Mouse (Mus musculus) neural tube, embryonic 15.5 days (tissue): Measurements from ENCODE around the gene Aes. TPM values are rescaled to one million over a fixed set of nuclear protein-coding genes. Genes with fewer than 3 reads are reported as not detected.

Experiments used
- ATAC-seq: fragments of 200-750 bp; cut with Nextera tagmentation; 2 replicates; pipeline ENCODE4 v1.8.0; 2017; ENCODE audit warnings: mild to moderate bottlenecking, moderate TSS enrichment, moderate library complexity; ENCODE audit not compliant: low FRiP score
- H3K27ac ChIP-seq: fragments of 300-500 bp; sonication (generic); replicated peaks from 2 replicates; pipeline ENCODE4 v1.5.1; 2015; ENCODE audit warnings: mild to moderate bottlenecking, inconsistent platforms
- H3K27me3 ChIP-seq: fragments of 300-500 bp; sonication (generic); replicated peaks from 2 replicates; pipeline ENCODE4 v1.6.1; 2015; ENCODE audit warnings: inconsistent platforms
- H3K36me3 ChIP-seq: fragments of 300-500 bp; sonication (generic); 2 replicates; pipeline ENCODE4 v1.6.1; 2015; ENCODE audit warnings: inconsistent platforms
- H3K4me1 ChIP-seq: fragments of 300-500 bp; sonication (generic); 2 replicates; pipeline ENCODE4 v1.6.1; 2015; ENCODE audit warnings: inconsistent platforms
- H3K4me2 ChIP-seq: fragments of 300-500 bp; sonication (generic); 2 replicates; pipeline ENCODE4 v1.6.1; 2015; ENCODE audit warnings: inconsistent platforms, mild to moderate bottlenecking, moderate library complexity
- H3K4me3 ChIP-seq: fragments of 300-500 bp; sonication (generic); replicated peaks from 2 replicates; pipeline ENCODE4 v1.5.1; 2015; ENCODE audit warnings: mild to moderate bottlenecking, inconsistent platforms
- H3K9ac ChIP-seq: fragments of 300-500 bp; sonication (generic); replicated peaks from 2 replicates; pipeline ENCODE4 v1.6.1; 2015; ENCODE audit warnings: mild to moderate bottlenecking, inconsistent platforms
- H3K9me3 ChIP-seq: fragments of 300-500 bp; sonication (generic); replicated peaks from 2 replicates; pipeline ENCODE4 v1.6.1; 2016; ENCODE audit warnings: inconsistent platforms
- WGBS: fragments of 180-500 bp; shearing (Covaris S2); methylation state at CpG from one replicate; pipeline ENCODE4 v1.1.7; 2015; ENCODE audit warnings: mixed read lengths; 5-methylcytosine and 5-hydroxymethylcytosine counted together
- polyA plus RNA-seq: library from polyadenylated mRNA; unstranded; fragments of >200 nt; fragmentation: Nextera tagmentation; extraction: Ambion mirVana; gene quantifications from 2 replicates; pipeline ENCODE4 v1.2.1, GENCODE M21; 2015

Gene Aes
- polyA plus RNA-seq, 1 experiment from 2014 or later: 825 TPM

GRCm38 (mm10) chr10:81601396-81601905 is 42.2 kb downstream of the Aes start:
- no peaks in the 10 kb centered on the region for H3K36me3 ChIP-seq
- H3K27me3 ChIP-seq: no peaks in the 10 kb centered on the region
- peak overlapping the region; percentile 72 for H3K4me2 ChIP-seq
- no peak overlapping the region for H3K27ac ChIP-seq
- peak overlapping the region; percentile 33 for H3K4me3 ChIP-seq
- no peaks in the 10 kb centered on the region for H3K9me3 ChIP-seq
- H3K4me1 ChIP-seq: peaks cover 50% of the 10 kb centered on the region
- WGBS: 30% methylated on average over 7 of the region's 7 CpGs
- H3K9ac ChIP-seq: no peak overlapping the region
- ATAC-seq: no peak

GRCm38 (mm10) chr10:81602741-81603151 is 43.5 kb downstream of the Aes start:
- Histone ChIP-seq H3K4me2 (no peak overlapping the region), H3K9ac (no peak overlapping the region), H3K27me3 (no peaks in the 10 kb centered on the region), H3K36me3 (no peaks in the 10 kb centered on the region), H3K4me1 (peaks cover 45% of the 10 kb centered on the region), H3K4me3 (no peak overlapping the region), H3K9me3 (no peaks in the 10 kb centered on the region), H3K27ac (peak overlapping the region; percentile 33; the same call in 1 of the 2 replicates)
- ATAC-seq: no peak
- WGBS: 11% methylated on average over 4 of the region's 4 CpGs

- Histone ChIP-seq H3K9ac (0 out of 2 replicates have a peak overlapping the region, but pooled peaks have one; percentile 5), H3K27me3 (no peaks in the 10 kb centered on the region), H3K4me2 (peak overlapping the region; percentile 90), H3K9me3 (no peaks in the 10 kb centered on the region), H3K27ac (peak overlapping the region; percentile 94; the same call in 1 of the 2 replicates), H3K4me3 (peak overlapping the region; percentile 61; the same call in 1 of the 2 replicates), H3K36me3 (no peaks in the 10 kb centered on the region), H3K4me1 (peaks cover 42% of the 10 kb centered on the region)
- ATAC-seq: no peak
- 86% methylated on average over 12 of the region's 12 CpGs for WGBS
Observed at GRCm38 (mm10) chr10:81604019-81604967, 45.0 kb downstream of the Aes start.

- Histone ChIP-seq H3K27ac (peak overlapping the region; percentile 94), H3K9ac (peak overlapping the region; percentile 57), H3K9me3 (no peaks in the 10 kb centered on the region), H3K4me2 (peak overlapping the region; percentile 90), H3K4me3 (peak overlapping the region; percentile 61), H3K4me1 (peaks cover 42% of the 10 kb centered on the region), H3K36me3 (no peaks in the 10 kb centered on the region), H3K27me3 (no peaks in the 10 kb centered on the region)
- ATAC-seq: peak; percentile 46
- WGBS: 21% methylated on average over 29 of the region's 29 CpGs
Observed at GRCm38 (mm10) chr10:81604968-81605665, 45.8 kb downstream of the Aes start.

GRCm38 (mm10) chr10:81605666-81605973 is 46.3 kb downstream of the Aes start:
- peak overlapping the region; percentile 94 for H3K27ac ChIP-seq
- peak; percentile 8; the same call in 1 of the 2 replicates for ATAC-seq
- H3K36me3 ChIP-seq: no peaks in the 10 kb centered on the region
- H3K4me3 ChIP-seq: peak overlapping the region; percentile 61
- H3K9me3 ChIP-seq: no peaks in the 10 kb centered on the region
- no peaks in the 10 kb centered on the region for H3K27me3 ChIP-seq
- peak overlapping the region; percentile 90 for H3K4me2 ChIP-seq
- peak overlapping the region; percentile 57 for H3K9ac ChIP-seq
- H3K4me1 ChIP-seq: peaks cover 38% of the 10 kb centered on the region
- 3% methylated on average over 14 of the region's 14 CpGs for WGBS

- H3K9me3 ChIP-seq: no peaks in the 10 kb centered on the region
- no peaks in the 10 kb centered on the region; the same call in 1 of the 2 replicates for H3K27me3 ChIP-seq
- H3K4me2 ChIP-seq: peak within 1 kb of the TSS; percentile 90
- H3K27ac ChIP-seq: peak within 1 kb of the TSS; percentile 94
- ATAC-seq: peak; percentile 88
- peaks cover 32% of the 10 kb centered on the region for H3K4me1 ChIP-seq
- H3K9ac ChIP-seq: peak within 1 kb of the TSS; percentile 64
- under 1% methylated on average over 39 of the region's 39 CpGs for WGBS
- H3K4me3 ChIP-seq: peak within 1 kb of the TSS; percentile 61
- no peaks in the 10 kb centered on the region for H3K36me3 ChIP-seq
Observed at GRCm38 (mm10) chr10:81605974-81606751, 46.9 kb downstream of the Aes start, which contains the start of gene BC025920. Gene BC025920 (plus strand): TSS chr10:81606270.

- Histone ChIP-seq H3K9ac (no peak overlapping the region), H3K4me3 (no peak overlapping the region), H3K36me3 (no peaks in the 10 kb centered on the region), H3K4me2 (no peak overlapping the region), H3K4me1 (peaks cover 23% of the 10 kb centered on the region), H3K9me3 (no peaks in the 10 kb centered on the region), H3K27me3 (no peaks in the 10 kb centered on the region; the same call in 1 of the 2 replicates), H3K27ac (no peak overlapping the region)
- 96% methylated on average over 1 of the region's 1 CpGs for WGBS
- no peak for ATAC-seq
Observed at GRCm38 (mm10) chr10:81608308-81608707, 49.0 kb downstream of the Aes start.

GRCm38 (mm10) chr10:81612779-81613178 is 53.5 kb downstream of the Aes start:
- no peak overlapping the region for H3K9ac ChIP-seq
- 71% methylated on average over 3 of the region's 3 CpGs for WGBS
- ATAC-seq: no peak
- no peak overlapping the region for H3K4me3 ChIP-seq
- H3K4me2 ChIP-seq: no peak overlapping the region
- no peaks in the 10 kb centered on the region for H3K9me3 ChIP-seq
- H3K27ac ChIP-seq: no peak overlapping the region
- H3K27me3 ChIP-seq: no peaks in the 10 kb centered on the region; the same call in 1 of the 2 replicates
- H3K4me1 ChIP-seq: no peaks in the 10 kb centered on the region
- H3K36me3 ChIP-seq: no peaks in the 10 kb centered on the region

GRCm38 (mm10) chr10:81615486-81615885 is 56.2 kb downstream of the Aes start:
- H3K9me3 ChIP-seq: no peaks in the 10 kb centered on the region
- 35% methylated on average over 6 of the region's 6 CpGs for WGBS

More at GRCm38 (mm10) chr10:81615486-81615885, 56.2 kb downstream of the Aes start:
- Histone ChIP-seq H3K9ac (no peak overlapping the region), H3K4me1 (no peaks in the 10 kb centered on the region), H3K36me3 (no peaks in the 10 kb centered on the region), H3K27me3 (no peaks in the 10 kb centered on the region; the same call in 1 of the 2 replicates), H3K4me2 (no peak overlapping the region), H3K27ac (no peak overlapping the region), H3K4me3 (no peak overlapping the region)
- ATAC-seq: no peak
